Mouse (Mus musculus) CD4-positive, CD25-positive, alpha-beta regulatory T cell, adult 2 months (primary cell): ENCODE results near the gene Disp1.

ENCODE experiments used
- DNase-seq: peaks from one replicate; pipeline ENCODE4 v3.0.0-alpha.2; 2012; ENCODE audit warnings: low read depth, low spot score

Disp1 gene

DNA sequence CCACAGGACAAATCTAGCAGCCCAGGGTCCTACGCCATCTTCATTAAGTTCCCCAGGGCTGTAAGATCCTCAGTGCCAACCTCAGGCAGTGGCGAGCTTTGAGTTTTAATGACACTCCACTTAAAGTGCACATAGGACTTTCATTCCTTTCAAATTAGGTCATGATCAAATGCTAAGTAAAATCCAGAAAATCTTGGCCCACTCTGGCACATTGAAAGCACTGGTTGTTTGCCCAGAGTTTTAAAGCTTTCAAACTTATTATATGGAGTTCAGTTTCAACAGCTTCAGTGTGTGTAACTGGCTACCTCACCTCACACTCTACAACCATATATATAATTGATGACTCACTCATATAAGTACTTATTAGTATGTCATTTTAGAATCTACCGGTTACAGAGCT, 87.9 kb downstream of the Disp1 start:
- no peak for DNase-seq

- DNase-seq = no peak
These were observed 94.1 kb downstream of the Disp1 start for GRCm38 (mm10) chr1:183127246-183127645.

GRCm38 (mm10) chr1:183123725-183124124, 97.6 kb downstream of the Disp1 start:
- no peak for DNase-seq

DNA sequence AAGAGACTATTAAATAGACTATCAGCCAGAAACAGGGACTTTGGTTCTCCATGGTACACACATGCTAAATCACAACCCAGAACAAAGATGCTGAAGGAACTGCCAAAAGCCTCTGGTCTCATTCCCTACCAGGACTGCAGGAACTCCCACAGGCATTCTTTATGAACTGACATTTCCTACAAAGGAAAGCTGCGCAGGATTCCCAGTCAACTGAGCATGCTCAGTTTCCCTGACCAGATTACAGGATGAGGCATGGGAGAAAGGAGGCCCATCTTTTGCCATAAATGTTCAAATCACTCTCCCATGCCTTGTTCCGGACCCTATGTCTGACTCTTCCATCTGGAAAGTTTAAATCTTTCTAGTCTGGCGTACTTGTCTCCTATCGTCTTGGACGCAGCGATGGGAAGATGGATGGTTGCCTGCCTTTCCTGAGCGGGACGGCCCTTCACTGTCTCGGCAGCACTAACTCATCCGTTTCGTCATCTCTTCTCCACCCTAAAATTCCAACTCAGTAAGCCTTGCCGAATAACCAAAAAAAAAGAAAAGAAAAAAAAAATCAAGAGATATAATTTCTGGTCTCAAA, 100.9 kb downstream of the Disp1 start:
- DNase-seq = no peak

DNA sequence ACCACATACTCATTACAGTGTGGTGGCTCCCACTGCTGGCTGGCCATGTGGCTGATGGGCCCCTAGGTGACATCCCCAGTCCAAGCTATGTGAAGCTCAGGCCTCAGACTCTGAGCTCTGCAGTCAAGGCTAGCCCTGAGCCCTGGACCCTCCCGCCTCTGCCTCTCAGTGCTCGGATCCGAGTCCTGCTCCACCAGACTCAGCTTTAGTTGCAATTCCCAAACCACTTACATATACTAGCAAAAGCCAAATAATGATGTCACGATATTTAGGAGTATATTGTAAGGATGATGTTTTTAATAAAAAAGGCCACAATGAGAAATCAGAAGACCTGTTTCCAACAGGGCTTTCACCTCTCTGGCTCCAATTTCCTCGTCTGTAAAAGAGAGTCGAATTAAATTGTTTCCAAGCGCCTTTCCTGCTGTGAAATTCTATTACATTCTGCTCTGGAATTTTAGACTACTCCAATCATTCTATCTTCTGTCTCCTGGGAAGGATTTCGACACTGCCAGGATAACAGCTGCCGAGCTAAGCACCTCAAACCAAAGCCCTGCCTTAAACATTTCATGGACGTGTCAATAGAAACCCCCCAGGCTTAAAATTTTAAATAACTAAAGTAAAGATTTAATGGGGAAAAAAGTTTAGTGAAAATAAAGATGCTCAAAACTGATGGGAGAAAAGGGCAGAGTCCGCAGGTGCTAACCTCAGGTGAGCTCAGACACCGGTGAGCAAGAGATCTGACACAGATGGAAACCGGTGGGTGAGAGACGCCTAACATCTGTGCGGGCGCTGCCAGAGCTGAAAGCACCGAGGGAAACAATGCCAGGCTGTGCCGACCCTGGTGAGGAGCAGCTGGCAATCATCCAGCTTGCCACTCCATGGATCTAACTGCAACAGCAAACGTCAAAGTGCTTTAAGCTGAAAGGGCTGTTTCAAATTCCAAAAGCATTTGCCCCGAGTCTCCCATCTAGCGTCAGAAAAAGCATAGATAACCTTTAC, 103.2 kb downstream of the Disp1 start:
- no peak for DNase-seq

DNA sequence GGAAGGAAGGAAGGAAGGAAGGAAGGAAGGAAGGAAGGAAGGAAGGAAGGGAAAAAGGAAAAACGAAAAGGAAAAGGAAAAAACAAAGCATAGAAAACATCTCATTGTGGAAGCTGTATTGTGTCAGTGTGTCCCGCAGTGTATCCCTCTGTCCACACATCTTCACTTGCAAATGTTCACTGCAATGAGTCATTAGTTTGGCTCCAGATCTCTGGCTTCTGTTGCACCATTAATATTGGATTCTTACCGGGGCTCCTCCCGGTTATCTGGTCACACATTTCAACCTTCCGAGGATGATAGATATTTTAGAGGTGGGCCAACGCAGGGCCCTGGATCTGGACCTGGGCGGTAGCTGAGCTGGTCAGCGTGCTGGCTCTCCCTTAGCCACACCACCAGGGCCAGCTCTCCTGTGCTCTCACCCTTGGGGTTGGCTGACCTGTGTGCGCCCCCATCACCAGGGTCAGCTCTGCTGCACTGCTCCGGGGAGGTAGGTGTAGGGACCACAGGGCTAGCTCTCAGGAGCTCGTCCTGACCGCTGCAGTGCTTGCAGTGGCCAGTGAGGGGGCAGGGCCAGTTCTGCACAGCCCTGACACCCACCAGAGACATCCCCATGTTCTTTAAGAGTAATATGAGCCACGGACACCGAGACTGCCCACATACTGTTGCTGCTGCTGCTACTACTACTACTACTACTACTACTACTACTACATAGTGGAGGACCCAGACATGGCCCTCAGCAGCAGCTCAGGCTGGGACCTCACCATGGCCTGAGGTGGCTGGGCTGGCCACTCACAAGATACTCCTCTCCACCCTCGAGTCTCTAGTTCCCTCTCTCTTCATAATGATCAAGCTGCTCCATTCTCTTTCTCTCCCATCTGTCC, 104.1 kb downstream of the Disp1 start:
- no peak for DNase-seq

- no peak for DNase-seq
These were observed 104.9 kb downstream of the Disp1 start for GRCm38 (mm10) chr1:183116441-183116840.

GRCm38 (mm10) chr1:183115076-183115475, 106.2 kb downstream of the Disp1 start:
- no peak for DNase-seq

DNA sequence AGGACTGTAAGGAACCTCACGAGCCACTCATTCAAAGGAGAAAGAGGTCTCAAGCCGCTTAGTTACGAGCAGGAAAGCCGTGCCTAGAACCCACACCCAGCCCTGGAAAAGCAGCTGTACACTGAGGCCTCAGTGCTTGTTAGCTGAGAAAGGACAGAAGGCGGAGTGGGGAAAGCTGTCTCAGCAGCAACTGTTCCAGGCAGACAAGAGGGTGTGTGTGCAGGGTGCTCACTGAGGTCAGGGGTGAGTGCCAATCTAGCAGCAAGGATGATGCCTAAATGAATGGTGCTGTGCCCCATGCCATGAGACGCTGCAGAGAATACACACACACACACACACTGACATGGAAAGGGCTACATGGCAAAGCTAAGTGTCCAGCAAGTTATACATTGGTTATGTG, 106.8 kb downstream of the Disp1 start:
- DNase-seq = no peak

DNA sequence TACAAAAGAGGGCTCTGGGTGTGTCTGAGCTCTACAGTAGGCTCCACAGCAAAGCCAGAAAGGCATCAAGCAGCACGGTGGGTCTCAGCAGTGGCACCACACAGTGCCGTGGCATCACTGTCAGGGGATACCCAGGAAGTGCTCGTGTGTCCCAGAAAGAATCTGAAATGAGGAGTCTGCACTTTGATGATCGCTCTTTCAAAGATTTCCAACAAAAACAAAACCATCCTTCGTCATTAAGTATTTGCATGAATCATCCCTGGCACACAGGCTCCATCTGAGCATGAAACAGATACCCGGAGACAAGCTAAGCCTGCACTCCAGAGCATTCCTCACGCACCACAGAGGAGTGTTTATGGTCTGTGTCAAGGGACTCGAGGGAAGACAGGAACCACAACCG, 107.8 kb downstream of the Disp1 start:
- no peak for DNase-seq

DNA sequence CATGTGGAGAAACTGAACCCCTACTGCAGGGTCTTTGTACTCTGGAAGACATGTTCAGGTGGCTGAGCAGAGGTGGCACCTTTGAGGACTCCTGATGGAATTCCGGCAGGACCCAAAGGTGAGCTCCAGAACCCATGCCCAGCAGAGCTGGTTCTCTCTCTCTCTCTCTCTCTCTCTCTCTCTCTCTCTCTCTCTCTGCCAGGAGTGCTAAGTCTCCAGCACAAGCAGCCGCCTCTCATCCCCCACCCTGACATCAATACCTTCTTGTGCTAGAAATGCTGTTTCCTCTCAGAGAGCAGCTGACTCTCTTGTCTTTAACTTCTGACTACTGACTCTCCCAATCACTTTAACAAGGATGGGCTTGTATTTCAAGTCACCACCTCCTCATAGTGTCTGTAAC, 113.8 kb downstream of the Disp1 start:
- no peak for DNase-seq

GRCm38 (mm10) chr1:183104696-183105095, 116.6 kb downstream of the Disp1 start:
- DNase-seq = no peak

- DNase-seq = peak; percentile 57
These were observed 118.5 kb downstream of the Disp1 start for GRCm38 (mm10) chr1:183102775-183103174.

- DNase-seq = no peak
These were observed 119.2 kb downstream of the Disp1 start for GRCm38 (mm10) chr1:183102153-183102552.

DNA sequence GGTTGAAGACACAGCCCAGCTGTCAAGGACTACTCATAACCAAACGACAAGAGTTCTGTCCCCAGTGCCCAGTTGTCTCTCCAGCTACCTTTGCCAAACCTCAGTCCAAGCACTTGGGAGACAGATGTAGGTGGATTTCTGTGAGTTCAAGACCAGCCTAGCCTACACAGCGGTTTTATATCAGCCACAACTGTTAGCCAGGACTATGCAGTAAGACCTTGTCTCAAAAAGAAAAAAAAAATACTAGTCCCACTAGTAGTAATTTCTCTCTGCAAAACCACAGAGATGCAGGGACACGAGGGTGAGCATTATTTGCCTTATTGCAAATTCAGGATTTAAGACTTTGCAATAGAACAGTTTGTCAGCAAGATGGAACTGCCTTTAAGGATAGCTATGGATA, 120.0 kb downstream of the Disp1 start:
- DNase-seq = no peak

GRCm38 (mm10) chr1:183100245-183100644, 121.1 kb downstream of the Disp1 start:
- DNase-seq = no peak

DNA sequence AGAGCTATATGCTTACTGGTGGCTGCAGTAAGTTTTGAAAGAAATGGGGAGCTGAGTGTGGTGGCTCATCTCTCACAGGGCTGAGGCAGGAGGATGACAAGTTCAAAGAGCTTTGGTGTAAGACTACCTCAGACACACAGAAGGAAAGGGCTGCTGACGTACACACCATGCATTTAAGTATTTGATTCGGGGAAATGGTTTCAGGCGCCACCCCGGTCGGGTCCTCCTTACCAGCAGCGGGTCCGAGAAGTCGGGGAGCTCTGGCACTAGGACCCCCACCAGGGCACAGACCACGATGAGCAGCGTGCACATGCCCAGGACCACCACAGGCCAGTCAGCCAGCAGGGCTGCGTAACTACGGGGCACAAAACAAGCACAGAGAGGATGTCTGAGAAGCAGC, 121.6 kb downstream of the Disp1 start:
- DNase-seq = no peak

DNA sequence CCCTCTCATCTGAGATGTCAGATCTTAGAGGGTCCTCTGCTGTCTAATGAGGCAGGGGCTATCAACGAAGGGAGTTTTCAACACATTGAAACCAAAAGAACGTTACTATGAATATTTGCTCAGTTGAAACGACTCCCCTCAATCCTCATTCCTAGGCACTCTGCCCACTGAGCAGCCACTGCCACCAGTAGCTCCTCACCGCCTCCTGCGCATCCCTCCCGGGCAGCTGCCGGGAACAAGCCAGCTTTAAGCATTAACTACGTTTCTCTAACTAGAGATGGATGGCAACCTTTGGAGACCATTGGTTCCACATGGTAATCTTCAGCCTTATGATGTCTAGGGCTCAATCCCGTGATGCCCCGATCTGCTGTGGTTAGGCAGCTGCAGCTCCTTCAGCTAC, 123.7 kb downstream of the Disp1 start:
- DNase-seq = no peak

DNA sequence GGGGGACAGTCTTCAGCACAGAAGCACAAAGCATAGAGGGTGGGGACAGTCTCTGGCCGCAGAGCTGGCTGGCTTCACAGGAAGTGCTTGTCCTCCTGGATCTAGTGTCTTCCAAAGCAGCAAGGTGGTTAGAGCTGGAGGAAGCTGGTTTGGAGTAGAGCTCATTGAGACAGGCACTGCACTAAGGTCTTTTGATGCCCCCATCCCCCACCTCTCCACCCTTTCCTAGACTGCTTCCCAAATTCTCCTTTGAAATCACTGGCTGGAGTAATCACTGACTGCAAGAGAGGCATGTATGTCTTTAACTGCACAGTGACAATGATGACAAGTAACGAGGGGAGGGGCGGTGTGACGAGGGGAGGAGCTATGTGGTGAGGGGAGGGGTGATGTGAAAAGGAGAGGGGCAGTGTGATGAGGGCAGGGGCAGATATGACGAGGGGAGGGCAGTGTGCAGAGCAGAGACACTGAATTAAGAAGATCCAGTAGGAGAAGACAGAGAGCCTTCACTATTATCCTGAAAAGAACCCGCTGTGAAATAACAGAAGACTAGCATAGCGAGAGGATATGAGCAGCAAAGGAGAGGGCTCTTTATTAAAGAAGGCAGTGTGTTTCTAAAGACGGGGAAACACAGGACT, 125.8 kb downstream of the Disp1 start:
- DNase-seq = no peak

- no peak for DNase-seq
These were observed 129.0 kb downstream of the Disp1 start for GRCm38 (mm10) chr1:183092296-183092695.

- no peak for DNase-seq
These were observed 130.1 kb downstream of the Disp1 start for GRCm38 (mm10) chr1:183091203-183091602.

- DNase-seq = no peak
These were observed 132.7 kb downstream of the Disp1 start for GRCm38 (mm10) chr1:183088661-183089060.
